Mouse (Mus musculus) adrenal gland, adult 2 months (tissue): ENCODE results near the gene Arf3. TPM values are rescaled to one million over a fixed set of nuclear protein-coding genes. Genes with fewer than 3 reads are reported as not detected.
"Not testable (repeated sequence)": the region's sequence is repeated elsewhere in the genome, so short reads cannot be mapped to it uniquely, and the experiment has no call there.

ENCODE experiments used
- DNase-seq: peaks from one replicate; pipeline ENCODE4 v3.0.0; 2021
- polyA plus RNA-seq: library from polyadenylated mRNA; depleted of rRNA; stranded (reverse); fragments of >200 nt; gene quantifications from 2 replicates; pipeline ENCODE4 v1.2.3, GENCODE M21; 2012
- total RNA-seq, 2 experiments: library from RNA; stranded (reverse); gene quantifications; 2 replicates each; pipeline ENCODE4 v1.2.3; 2021

Gene Arf3
- total and polyA plus RNA-seq, 3 experiments: 106 to 136 (median 130) TPM

DNA sequence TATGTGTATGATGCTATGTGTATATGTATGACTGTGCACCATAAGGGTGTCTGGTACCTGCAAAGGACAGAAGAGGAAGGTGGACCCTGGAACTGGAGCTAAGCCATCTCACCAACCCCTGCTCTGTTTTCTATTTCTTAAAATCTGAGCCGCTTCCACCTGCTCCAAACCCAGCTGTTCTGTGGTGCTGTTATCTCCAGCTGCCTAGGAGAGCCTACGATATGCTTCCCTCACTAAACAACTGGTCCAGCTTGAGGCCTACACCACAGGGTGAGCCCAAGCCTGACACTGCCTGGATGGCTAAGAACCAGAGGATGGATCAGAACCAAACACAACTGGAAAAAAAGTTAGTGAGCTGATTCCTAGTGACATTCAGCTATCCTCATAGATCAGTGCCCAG, 8.9 kb downstream of the Arf3 start:
- no peak for DNase-seq

DNA sequence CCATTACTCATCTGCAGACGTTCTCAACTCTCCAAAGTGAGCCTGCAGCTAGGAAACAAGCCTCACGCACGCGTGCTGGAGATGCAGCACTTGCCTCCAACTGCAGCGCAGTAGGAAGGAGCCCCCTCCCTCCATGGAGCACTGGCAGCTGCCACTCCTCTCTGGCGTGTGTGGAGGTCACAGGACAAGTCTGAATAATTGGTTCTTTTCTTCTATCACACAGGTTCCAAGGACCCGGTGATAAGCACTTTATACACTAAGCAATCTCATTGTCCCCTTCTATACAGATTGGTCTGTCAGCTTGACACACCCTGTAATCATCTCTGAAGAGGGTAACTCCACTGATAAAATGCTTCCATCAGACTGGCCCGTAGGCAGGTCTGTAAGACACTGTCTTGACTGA, 10.0 kb downstream of the Arf3 start:
- peak; percentile 22 for DNase-seq

DNA sequence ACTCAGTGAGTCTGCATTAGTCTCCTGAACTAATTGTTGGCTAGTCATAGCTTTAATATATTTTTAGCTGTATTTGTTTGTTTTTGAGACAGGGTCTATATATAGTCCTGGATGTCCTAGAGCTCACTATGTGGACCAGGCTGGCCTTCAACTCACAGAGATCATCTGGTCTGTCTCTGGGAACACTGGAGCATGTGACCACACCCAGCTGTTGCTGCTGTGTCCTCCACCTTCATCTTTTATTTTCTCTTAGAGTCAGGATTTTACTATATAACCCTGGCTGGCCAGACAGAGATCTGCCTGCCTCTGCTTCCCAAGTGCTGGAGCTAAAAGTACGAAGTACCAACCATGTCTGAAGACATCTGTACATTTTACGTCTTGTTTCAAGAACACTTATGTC, 13.9 kb downstream of the Arf3 start:
- DNase-seq: no peak

DNA sequence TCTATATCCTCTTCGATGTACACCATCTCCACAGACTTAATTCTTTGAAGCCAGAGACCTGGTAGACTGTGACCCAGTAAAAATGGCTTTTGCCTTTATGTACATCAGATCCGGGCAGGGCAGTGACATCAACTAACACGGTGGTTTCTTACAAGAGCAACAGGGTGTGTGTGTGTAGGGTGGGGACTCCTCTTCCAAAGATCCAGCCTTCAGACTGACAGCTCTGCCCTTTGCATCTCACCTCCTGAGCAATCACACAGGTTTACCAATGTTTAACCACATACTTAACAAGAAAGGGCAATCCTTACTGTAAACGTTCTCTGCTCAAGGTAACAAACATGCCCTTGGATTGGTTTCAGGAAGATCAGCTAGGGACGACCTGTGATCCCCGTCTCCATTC, 15.7 kb downstream of the Arf3 start:
- no peak for DNase-seq

DNA sequence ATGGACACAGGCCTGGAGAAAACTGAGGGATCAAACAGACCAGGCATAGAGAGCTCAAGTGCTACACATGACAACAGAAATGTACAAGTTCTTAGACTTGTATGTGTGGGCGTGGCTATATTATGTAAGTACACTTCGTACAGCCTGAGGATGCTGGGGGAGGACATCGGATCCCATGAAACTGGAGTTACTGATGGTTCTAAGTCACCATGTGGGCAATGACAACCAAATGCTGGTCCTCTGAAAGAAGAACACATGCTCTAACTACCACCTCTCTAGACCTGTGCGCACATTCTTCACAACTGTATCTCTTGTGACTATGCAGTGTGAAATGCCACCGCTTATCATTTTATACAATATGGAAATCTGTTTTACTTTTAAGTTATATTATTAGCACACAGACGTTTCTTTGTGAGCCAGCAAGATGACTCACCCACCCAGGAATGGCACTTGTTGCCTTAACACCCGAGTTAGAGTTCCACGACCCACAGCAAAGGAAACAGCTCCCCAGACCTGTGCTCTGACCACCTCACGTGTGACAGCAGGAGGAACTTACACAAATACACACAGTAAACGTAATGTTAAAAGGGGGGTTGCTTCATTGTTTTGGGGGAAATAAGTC, 16.6 kb downstream of the Arf3 start:
- DNase-seq: no peak

DNA sequence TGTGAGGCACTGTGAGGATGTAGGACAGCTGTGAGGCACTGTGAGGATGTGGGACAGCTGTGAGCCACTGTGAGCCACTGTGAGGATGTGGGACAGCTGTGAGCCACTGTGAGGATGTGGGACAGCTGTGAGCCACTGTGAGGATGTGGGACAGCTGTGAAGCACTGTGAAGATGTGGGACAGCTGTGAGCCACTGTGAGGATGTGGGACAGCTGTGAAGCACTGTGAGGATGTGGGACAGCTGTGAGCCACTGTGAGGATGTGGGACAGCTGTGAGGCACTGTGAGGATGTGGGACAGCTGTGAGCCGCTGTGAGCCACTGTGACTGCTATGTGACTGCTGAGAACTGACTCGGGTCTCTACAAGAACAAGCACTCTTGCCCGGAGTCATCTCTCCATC, 19.2 kb downstream of the Arf3 start:
- not testable (repeated sequence) for DNase-seq

DNA sequence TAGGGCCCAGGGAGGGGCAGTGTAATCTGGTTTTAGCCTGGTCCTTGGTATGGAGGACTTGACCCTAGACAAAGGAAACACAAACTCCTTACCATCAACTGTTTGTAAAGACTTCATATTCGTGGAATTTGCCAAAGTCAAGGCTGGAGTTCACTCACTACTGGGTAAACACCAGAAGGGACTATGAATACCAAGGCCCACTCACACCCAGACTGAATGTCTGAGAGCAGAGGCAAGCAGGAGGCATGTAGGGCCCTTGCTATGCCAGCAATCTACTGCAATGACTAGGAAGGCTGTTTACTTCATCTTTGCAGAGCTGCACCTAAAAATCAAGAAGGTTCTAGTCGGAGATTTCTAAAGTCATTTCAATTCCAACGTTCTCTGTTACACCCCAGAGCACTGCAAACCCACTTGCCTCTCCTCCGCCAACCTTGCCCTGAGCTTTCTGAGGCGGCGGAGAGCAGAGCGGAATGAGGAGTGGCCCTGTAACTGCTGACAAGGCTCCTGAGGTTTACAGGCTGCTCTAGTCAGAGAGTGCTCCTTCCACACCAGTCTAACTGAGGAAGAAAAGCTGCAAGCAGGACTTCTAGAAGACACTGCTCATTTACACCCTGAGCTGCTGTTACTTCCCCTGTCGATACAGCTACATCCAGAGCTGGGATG, 20.1 kb downstream of the Arf3 start:
- DNase-seq: no peak

DNA sequence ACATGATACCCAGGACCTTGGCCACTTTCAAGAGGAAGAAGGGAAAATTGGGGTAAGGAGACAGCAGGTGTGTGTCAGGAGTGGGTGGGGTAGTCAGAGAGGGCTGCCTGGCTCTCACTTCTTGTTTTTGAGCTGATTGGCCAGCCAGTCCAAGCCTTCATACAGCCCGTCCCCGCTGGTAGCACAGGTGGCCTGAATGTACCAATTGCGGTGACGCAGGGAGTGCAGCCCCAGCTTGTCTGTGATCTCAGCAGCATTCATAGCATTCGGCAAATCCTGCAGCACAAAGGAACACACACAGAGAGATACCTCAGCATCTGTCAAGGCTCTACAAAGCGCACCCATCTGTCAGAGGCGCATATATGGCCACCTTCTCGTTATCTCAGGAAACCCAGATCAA, 22.8 kb downstream of the Arf3 start:
- DNase-seq: no peak

DNA sequence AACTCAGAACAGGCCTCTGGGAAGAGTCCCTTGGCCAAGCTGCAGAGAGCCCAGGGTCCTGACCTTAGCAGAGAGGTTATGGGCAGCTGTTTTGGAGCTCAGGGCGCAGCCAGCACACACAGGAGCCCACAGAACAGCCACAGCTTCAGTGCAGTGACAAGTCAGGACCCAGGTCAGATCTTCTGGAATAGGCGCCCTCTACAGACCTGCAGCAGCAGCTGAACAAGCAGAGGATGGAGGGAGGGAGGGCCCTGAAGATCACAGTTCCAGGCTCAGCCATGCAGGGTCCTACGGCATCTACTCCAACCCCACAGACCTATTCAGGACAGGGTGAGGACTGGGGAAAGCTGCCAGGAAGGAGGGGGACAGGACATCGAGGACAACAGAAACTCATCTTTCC, 24.2 kb downstream of the Arf3 start:
- no peak for DNase-seq

DNA sequence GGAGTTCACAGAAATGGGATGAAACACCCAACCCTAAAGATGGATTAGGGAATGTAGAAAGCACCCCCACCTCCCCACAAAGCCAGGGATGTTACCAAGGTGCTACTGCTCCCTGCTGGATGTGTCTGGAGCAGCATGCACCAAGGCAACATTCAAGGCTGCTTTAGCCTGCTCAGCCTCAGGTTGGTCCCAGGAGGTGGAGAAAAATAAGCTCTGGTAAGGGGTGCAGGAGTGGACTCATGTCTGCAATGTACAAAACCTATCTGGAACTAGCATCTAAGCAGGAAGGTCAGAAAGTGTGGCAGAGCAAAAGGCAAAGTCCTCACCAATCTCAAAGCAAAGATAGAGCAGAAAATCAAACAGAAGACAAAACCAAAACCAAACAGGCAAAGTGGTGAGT, 25.1 kb downstream of the Arf3 start:
- peak; percentile 32 for DNase-seq

DNA sequence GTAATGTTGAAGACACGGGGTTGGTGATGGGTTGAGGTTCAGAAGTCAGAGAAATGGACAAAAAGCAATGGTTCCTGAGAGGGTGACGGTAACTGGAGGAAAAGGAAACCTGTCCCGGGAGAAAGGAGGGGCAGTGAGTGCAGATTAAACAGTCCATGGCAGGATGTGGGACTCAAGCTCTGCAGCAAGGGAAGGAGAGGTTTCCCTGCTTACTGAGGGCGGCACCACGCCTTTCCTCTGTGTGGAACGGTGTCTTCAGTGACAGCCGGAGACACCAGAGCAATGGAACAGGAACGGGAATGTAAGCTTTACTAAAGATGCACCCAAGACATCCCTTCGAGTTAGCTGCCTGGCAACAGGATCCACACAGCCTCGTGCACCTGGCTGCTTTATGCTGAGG, 26.5 kb downstream of the Arf3 start:
- peak; percentile 14 for DNase-seq

DNA sequence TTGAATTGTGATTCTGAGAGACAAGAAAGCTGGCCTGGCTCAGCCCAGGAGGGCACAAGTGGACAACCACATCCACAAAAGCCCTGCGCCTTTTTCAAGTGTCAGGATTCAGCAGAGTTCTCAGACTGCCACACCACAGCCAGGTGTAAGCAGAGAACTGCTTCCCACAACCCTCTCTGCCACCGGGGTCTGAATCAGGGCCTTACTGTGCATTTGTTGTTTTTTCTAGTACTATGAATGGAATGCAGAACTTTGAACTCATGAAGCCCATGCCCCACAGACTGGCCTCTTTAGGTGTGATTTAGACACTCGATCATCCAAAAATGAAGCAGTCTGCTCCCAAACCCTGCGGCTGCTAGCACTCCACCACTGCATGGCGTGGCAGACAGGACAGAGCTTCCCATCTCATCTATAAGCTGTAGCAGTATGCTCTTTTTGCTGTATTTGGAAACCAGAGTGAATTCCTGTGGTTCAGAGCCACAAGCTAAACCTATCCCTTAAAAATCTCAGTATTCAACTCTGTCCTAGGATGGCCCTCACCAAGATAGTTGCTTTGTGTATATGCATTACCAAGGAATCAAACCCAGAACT, 28.9 kb downstream of the Arf3 start:
- DNase-seq: no peak

DNA sequence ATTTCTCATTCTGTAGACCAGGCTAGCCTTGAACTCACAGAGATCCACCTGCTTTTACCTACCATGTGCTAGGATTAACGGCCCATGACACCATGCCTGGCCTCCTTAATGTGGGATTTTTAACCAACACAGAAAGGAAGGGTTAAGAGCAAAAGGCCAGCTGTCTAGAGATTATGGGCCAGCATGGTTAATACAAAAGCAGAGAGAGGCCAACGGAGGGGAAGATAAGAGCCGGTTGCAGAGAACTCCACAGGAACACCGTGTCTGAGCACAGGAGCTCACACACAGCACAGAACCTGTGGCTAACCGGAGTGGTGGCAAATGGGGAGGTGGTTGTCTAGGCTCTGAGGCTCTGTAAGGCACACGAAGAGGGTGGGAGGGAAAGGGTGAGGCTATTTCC, 29.6 kb downstream of the Arf3 start:
- DNase-seq: no peak

DNA sequence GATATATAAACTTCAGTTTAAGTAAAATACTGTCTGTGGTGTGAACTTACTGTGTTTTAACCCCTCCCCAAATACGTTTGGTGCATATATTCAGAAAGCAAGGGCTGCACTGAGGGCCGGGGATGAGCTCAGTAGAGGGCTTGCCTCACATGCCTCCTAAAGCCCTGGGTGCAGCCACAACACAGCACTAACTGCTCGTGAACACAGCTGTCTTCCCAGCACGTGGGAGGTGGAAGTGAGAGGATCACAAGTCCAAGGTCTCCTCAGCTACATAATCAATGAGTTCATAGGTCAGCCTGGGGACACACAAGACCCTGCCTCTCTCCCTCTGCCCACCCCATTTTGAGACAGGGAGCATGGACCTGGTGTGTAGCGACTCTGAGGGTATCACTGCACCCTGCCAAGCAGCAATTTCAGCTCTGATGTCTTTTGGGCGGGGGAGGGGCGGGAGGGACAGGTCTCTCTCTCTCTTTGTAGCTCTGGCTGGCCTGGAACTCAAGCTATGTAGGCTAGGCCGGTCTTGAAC, 30.9 kb downstream of the Arf3 start:
- no peak for DNase-seq

DNA sequence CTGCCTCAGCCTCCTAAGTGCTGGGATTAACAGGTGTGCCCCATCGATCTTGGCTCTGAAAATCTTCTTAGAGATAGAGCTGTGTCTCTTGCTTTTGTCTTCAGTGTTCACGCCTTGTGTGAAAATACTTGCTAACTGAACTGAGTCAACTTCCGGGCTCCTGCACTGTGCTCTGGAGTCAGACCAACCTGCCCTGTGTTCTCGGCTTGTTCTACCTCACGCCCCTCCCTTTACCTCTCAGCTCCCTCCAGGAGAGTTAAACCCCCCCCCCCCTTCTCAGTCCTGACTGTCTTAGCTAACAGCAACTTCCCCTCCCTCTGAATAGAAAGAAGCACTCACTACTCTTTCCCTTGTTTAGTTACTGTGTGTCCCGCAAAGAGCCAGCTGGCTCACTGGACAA, 32.2 kb downstream of the Arf3 start:
- no peak for DNase-seq

DNA sequence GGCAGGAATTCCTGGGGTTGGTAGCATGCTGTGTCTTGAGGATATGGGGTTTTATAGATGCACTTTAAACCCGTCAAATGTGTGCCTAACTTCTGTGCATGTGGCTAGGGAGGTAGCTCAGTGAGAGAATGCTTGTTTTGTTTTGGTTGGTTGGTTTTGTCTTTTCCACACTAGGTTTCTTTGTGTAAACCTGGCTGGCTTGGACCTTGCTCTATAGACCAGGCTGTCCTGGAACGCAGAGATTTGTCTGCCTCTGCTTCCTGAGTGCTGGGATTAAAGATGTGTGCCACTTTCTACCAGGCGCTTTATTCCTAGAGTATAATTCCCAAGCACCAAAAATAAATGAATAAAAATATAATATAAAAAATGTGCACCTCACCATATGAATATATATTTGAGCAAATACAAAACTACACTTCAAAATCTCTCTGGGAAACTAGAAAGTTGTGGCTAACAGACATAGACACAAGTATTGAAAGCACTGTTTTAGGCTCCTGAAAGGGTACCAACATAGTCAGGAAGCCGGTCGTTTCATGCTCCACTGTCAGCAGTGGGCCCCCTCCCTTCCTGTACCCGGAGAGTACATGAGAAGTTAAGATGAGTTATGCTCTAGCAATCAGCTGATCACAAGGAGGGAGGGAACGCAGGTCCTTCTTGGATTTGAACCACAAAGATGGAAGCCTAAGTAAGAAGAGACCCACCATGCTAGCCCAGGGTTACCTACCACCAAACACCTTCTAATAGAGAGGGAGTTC, 33.0 kb downstream of the Arf3 start:
- no peak for DNase-seq

DNA sequence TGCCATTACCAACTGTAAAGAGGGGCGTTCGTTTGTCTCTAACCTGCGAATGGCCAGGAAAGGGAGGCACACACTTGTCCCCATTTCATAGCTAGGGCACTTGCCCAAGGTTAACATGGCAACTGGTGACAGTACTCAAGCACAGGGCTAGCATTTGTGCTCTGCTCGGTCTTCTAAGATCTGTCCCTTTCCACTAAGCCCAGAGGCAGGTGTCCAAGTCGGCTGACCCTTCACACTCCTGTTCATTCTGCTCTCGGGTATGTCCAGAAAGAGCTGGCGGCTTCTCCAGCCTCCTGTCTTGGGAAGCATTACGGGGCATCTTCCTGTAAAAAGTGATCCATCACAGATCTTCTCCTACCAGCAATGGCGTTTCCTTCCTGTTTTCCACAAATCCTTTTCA, 34.6 kb downstream of the Arf3 start:
- DNase-seq: no peak

DNA sequence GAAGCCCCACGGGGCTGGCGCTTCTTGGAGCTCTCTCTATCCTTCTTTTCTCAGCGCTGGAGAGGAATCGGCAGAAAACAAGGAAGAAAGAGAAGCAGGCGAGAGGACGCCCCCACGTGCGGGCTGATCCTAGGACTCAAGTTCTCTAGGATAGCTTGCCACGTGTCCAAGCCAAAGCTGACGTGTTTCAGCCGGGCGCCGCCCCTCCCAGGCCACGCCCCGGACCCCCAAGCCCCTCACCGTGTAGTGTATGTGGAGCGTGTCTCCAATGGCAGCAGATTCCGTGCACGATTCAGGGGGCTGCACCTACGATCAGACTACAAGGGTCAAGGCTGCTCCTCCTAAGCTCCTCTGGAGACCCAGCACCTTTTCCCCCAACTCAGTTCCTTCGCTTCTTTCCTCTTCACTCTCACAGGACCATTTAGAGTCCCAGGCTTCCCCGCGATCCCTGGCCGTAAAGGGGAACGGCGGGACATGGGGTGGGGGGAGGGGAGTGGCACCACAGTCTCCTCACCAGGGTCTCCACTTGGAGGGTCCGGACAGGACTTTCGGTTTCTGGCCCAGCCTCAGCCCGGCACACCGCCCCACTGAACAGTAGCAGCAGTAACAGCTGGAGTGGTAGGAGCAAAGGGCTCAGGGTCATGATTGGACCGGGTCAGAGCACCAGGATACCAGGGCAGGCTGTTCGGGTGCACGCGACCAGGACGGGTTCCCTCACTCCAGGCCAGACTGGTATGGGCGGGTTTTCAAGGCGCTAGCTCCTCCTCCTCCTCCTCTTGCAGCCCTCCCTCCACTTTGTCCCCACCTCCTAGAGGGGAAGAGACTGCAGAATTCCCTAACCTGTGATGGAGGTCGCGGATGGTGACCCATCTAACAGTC, 35.3 kb downstream of the Arf3 start, which contains the start of gene Fkbp11:
TSS of gene Fkbp11 (minus strand) at position 756 of the 879 bp plus-strand sequence.
- DNase-seq: peak; percentile 85

DNA sequence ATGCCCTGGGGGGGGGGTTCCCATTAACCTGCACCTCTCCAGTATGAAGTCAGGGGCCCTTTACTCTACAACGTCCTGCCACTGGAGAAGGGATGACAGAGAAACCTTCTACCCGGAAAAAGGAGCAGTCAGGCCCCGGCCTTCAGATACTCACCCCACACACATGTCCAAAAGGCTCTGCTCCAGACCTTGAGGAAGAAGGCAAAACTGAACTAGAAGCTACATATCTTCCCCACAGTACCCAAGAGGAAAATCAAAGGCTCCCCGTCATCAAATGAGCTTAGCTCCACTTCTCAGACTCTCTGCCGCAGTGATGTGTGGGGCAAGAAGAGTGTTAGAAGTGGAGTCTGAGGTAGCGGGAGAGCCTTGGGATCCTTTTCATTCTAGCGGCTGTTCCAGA, 36.3 kb downstream of the Arf3 start:
- DNase-seq: no peak

DNA sequence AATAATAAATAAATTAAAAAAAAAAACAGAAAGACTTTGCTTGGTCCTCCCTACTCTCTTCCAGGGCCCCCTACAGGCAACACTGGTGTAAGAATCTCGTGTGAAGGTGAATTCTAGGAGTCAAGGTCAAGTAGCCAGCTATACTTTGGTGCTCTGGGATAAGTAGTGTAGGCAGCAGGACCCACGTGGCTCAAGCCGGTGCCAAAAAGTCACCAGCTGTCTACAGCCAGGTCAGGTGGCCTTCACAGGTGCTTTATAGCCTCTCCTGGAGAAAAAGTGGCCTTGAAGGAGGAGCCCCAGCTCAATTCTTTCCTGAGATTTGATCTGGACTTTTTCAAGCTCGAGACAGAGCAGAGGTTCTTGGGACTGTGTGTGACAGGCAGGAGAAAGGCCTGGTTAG, 36.9 kb downstream of the Arf3 start:
- DNase-seq: no peak

DNA sequence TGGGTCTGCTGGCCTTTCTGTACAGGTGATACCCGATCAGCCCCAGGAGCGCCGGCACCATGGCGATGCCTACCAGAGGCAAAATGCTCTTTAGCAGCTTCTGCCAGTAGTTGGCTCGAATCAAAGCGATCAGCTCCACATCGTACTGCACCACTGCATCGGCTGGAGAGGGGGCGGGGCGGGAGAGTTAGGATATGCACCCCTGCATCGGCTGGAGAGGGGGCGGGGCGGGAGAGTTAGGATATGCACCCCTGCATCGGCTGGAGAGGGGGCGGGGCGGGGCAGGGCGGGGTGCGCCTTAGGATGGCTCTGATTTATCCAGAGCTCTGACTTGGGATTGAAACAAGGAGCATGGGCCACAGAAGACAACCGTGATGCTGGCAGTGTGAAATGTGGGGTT, 38.6 kb downstream of the Arf3 start:
- no peak for DNase-seq

DNA sequence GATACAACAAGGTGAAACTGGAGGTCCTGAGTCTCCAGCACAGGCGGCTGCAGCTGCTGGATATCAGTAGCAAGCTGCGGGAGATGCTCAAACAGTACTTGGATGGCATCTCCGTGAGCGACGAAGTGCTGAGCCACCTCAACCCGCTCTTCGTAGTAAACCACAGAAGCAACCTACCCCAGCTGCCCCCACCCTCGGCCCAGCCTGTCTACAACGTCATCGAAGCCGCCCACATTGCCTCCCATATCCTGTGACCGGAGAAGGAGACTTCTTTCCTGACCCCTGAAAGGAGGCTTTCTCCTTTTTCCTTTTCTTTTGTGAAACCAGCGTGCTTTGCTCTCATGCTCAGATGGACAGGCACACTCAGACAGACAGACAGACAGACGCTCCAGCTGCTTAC, 40.2 kb downstream of the Arf3 start:
- no peak for DNase-seq
